Mouse (Mus musculus) granulocyte monocyte progenitor cell, adult 5-6 weeks (primary cell): Measurements from ENCODE around the gene Zdhhc21. TPM values are rescaled to one million over a fixed set of nuclear protein-coding genes. Genes with fewer than 3 reads are reported as not detected.
A peak's percentile ranks its signal among the peaks of the same experiment; 100 is the strongest.

Experiments
- ATAC-seq: replicated peaks from 2 replicates; pipeline ENCODE4 v1.8.0; 2016; ENCODE audit warnings: mild to moderate bottlenecking, moderate TSS enrichment, inconsistent platforms; ENCODE audit not compliant: poor library complexity, severe bottlenecking
- total RNA-seq, 2 experiments: library from RNA; stranded (forward) in 1 of 2; stranded (reverse) in 1 of 2; fragments of 200-712, 200-1000 nt in 1 of 2; fragments of >200 nt in 1 of 2; fragmentation: Nextera tagmentation in 1 of 2; gene quantifications; 2 replicates each; pipeline ENCODE4 v1.2.3; 2014 to 2017

Gene Zdhhc21
- 28.0 and 37.5 TPM in 2 replicates for total RNA-seq (2014; fragmentation: Nextera tagmentation)
- 19.8 and 24.5 TPM in 2 replicates for total RNA-seq (2017)

GRCm38 (mm10) chr4:82859131-82860125, at the start of gene Zdhhc21:
Zdhhc21 (minus strand) TSS chr4:82859958.
- peak; percentile 85 for ATAC-seq

GRCm38 (mm10) chr4:82895227-82895626, 35.5 kb upstream of the Zdhhc21 start:
- ATAC-seq = no peak

- no peak for ATAC-seq
These were observed 32.5 kb upstream of the Zdhhc21 start for GRCm38 (mm10) chr4:82892247-82892646.

- no peak for ATAC-seq
These were observed 31.8 kb upstream of the Zdhhc21 start for GRCm38 (mm10) chr4:82891566-82891965.

GRCm38 (mm10) chr4:82891049-82891448, 31.3 kb upstream of the Zdhhc21 start:
- no peak for ATAC-seq

- ATAC-seq = no peak
These were observed 30.8 kb upstream of the Zdhhc21 start for GRCm38 (mm10) chr4:82890585-82890984.

GRCm38 (mm10) chr4:82886148-82886547, 26.4 kb upstream of the Zdhhc21 start:
- no peak for ATAC-seq

- no peak for ATAC-seq
These were observed 25.8 kb upstream of the Zdhhc21 start for GRCm38 (mm10) chr4:82885535-82885913.

- ATAC-seq = no peak
These were observed 25.1 kb upstream of the Zdhhc21 start, which contains the start of gene Cer1 for GRCm38 (mm10) chr4:82884636-82885534. Cer1 (minus strand) TSS chr4:82885148.

- ATAC-seq = 0 out of 2 replicates have a peak, but pooled peaks have one; percentile 25
These were observed 22.7 kb upstream of the Zdhhc21 start for GRCm38 (mm10) chr4:82882500-82882899.

GRCm38 (mm10) chr4:82881366-82881765, 21.6 kb upstream of the Zdhhc21 start:
- no peak for ATAC-seq

GRCm38 (mm10) chr4:82880243-82880642, 20.5 kb upstream of the Zdhhc21 start:
- ATAC-seq = no peak

GRCm38 (mm10) chr4:82879152-82879551, 19.4 kb upstream of the Zdhhc21 start:
- no peak for ATAC-seq

GRCm38 (mm10) chr4:82876656-82877055, 16.9 kb upstream of the Zdhhc21 start:
- ATAC-seq = peak; percentile 98

GRCm38 (mm10) chr4:82875532-82875931, 15.8 kb upstream of the Zdhhc21 start:
- no peak for ATAC-seq

- no peak for ATAC-seq
These were observed 15.0 kb upstream of the Zdhhc21 start for GRCm38 (mm10) chr4:82874791-82875190.

GRCm38 (mm10) chr4:82872548-82872947, 12.8 kb upstream of the Zdhhc21 start:
- no peak for ATAC-seq

GRCm38 (mm10) chr4:82872121-82872520, 12.4 kb upstream of the Zdhhc21 start:
- ATAC-seq = no peak

- ATAC-seq = peak; percentile 89
These were observed 11.2 kb upstream of the Zdhhc21 start for GRCm38 (mm10) chr4:82870931-82871330.

GRCm38 (mm10) chr4:82867731-82868445, 8.1 kb upstream of the Zdhhc21 start:
- ATAC-seq = no peak
